Mouse (Mus musculus) frontal cortex, postnatal 14 days (tissue): ENCODE measurements at regions not wholly inside any gene's neighbourhood (a gene's known extent, or its start where the extent isn't known, plus 50 kb on each side); places are given as distances from the start of the nearest gene placed in this dataset.

Experiments used
- DNase-seq, 2 experiments: peaks; one replicate each; pipeline ENCODE4 v3.0.0; 2022; ENCODE audit warnings: low spot score in 2 of 2

DNA sequence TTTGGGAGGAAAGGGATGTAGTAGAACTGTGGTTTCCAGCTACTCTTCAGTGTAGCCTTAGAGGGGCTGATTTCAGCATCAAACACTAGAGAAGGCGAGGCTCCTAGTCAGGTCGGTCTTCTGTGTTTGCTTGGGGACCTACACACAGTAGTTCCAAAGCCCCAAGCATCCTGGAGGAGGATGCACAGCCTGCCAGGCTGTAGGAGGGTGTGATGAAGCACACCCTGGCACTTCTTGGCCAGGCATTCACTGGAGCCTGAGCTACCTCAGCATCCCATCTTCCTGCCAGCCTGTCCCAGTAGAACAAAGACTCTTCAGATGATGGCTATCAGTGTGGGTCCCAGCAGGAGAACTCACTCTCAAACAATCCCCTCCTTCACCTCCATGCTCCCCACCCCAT lies 233.4 kb upstream of the Tbx18 start:
- no peak for DNase-seq

GRCm38 (mm10) chr9:87965103-87965780 lies 234.2 kb upstream of the Tbx18 start:
- no peak for DNase-seq

GRCm38 (mm10) chr9:87968190-87969082 lies 237.4 kb upstream of the Tbx18 start:
- no peak for DNase-seq

- no peak for DNase-seq
Measured at GRCm38 (mm10) chr9:87970586-87970985, 239.5 kb upstream of the Tbx18 start.

DNA sequence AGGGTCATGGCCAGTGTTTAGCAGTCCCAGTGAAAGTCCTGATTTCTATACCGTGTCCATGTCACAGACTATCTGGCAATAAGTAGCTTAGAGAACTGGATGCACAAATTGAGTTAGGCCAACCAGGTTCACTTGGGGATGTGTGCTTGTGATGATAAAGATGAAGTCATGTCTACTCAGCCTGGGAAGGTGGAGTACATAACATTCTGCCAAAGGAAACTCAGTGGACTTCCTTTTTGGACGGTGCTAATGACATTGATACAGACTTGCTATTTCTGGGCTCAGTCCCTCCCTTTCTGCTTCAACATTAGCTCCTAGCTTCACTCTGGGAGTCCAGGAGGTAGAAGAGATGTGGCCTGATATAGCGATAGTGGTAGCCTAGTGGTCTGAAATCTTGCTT lies 240.7 kb upstream of the Tbx18 start:
- DNase-seq = no peak

GRCm38 (mm10) chr9:87973531-87973930 lies 242.5 kb upstream of the Tbx18 start:
- DNase-seq = no peak

- DNase-seq = no peak
Measured at GRCm38 (mm10) chr9:87984910-87985309, 253.8 kb upstream of the Tbx18 start.

DNA sequence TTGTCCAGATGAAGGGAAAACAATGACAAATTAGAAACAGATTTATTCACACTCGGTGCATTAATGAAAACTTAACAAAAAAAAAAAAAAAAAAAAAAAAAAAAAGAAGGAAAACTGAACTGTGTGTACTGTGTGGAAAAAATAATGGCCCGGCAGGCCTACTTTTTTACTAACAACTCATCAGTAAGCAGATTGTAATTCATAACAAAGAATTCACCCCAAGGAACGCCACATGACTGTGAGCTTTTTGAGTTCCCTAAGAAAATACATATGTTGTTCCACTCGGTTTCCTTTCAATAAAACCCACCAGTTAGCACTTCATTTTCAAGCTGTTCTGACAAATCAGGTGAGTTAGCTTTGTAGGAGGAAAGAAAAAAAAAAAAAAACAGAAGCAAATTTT lies 254.4 kb upstream of the Tbx18 start:
- no peak for DNase-seq

DNA sequence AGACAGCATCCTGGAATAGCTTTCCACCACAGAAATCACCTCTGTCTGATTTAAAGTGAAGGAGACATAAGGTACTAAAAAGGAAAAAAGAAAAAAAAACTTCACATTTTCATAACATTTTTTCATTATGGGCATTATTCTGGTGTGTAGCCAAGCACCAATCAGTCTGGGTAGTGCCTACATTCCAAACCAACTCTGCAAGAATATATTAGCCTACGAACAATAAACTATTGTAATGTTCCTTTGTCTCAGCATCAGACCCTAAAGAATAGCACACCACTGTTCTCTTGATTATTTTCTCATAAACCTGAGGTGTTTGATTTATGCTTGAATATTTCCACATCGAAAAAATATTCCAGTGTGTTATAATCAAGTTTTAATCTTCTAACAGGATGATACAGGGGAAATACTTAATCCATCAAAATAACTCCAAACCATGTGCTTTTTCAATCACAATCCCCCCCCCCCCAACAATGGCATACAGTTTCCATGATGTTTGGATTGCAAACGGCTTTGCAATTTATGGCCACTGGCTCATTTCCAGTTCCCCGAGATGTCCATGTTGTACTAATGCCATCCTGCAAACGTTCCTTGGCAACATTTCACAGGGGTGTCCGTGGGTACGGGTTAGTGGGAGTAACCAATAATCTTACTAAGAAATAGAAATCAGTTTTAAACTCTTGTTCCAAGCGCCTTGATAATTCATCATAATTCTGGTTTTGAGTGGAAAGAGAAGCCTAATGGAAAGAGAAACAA lies 275.1 kb upstream of the Tbx18 start:
- DNase-seq = no peak

DNA sequence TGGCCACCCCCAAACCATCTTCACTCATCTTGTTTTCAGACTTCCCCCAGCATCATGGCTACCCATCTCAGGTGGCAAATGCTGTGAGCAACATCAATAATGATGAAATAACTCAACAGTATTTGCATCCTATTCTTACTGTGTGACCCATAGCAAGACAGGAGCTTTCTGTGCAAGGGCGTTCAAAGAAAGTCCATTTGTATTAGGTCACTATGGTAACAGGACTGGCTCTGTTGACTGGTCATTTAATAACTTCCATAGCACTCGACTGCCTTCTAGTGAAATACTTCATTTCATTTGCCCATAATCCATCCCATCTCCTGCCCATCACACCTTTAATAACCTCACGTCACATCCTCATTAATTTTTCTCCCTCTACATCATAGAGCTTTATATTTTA lies 292.7 kb upstream of the Tbx18 start:
- DNase-seq = no peak

DNA sequence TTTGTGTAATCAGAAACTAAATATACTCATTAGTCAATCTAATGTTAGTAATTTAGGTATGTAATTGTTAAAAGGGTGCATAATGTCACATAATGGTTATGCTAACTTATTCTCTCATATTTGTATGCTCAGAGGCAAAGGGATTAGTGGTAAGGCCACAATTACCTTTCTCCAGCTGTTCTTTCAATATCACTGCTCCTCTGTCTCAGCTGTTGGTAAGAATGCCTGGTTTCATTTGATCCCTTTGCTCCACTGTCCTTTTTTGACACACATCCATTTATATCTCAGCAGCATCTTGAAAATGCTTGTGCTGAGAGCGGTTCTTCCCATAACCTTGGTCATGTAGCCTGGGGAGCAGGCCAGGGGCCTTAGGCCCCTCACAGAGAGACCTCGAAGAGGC lies 294.9 kb upstream of the Tbx18 start:
- no peak for DNase-seq

GRCm38 (mm10) chr9:88030509-88031148 lies 296.4 kb upstream of the Nt5e start:
- no peak for DNase-seq

GRCm38 (mm10) chr9:88037560-88037959 lies 289.4 kb upstream of the Nt5e start:
- DNase-seq = no peak

DNA sequence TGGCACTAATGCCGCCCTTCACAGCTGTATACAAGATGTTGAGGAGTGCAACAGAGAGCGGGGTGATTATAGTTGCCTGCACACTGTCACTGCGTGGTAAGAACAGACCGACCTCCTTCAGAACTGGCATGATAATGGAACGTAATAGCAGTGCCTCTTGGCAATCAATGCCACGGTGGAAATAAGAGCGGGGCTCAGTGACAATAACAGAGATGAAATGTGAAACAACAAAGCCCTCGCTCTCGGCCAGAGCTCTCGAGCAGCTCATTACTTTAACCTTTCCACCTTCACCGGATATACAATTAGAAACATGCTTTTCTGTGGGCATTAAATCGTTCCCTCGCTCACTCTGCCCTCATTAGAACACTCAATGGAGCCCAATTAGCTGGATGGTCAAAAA lies 277.7 kb upstream of the Nt5e start:
- no peak for DNase-seq

DNA sequence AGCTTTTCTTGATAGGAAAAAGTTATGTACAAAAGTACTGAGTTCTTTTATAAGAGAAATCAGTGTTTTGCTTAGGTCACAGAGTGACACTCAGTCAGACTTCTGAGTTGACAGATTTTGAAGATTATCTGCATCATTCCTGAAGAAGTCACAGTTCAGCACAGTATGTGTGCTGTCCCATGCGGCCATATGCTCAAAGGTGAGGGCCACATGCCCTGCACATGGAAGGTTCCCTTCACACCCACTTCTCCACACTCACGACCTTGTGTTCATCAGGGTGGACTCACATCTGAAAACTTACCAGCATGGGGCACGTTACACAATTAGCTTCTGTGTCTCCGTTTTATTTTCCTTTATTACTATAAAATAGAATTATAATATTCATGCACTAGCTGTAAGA lies 277.2 kb upstream of the Nt5e start:
- no peak for DNase-seq

DNA sequence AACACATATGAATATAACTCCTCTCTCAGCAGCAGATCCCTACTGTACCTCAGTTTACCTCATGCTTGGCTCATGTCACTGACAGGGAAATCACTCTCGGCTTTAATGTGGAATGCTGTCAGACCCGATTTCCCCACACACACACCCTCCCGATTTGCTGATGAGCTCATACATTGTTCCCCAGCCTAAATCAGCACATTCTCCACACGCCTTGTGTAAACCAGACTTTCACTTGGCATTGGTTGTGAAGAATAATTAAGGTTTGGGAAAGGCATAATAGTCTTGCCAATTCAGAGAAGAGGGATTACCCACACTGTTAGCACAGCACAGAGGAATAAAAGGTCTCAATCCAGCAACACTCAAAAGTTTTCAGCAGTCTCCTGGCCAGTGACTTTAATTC lies 268.4 kb upstream of the Nt5e start:
- DNase-seq = no peak

DNA sequence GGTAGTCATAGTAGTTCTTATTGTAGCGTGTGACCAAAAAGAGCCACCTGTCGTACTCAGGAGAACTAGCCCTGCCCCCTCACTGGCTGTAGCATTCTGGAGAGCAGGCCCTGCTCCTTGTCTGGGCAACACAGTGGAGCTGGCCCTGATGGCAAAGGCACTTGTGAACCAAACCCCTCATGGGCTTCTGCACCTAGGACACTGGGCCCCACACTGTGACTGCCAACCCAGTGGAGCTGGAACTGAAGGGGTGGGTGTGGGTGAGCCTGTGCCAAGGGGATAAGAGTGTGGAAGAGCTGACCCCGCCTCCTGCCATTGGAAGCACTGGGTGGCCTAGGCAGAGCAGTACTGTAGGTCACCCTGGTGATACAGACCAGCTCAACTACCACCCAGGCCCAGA lies 268.0 kb upstream of the Nt5e start:
- no peak for DNase-seq

- DNase-seq = no peak
Measured at GRCm38 (mm10) chr9:88063973-88064676, 262.9 kb upstream of the Nt5e start.

- DNase-seq = no peak
Measured at GRCm38 (mm10) chr9:88065057-88065456, 261.9 kb upstream of the Nt5e start.

- DNase-seq = no peak
Measured at GRCm38 (mm10) chr9:88065777-88066176, 261.2 kb upstream of the Nt5e start.

DNA sequence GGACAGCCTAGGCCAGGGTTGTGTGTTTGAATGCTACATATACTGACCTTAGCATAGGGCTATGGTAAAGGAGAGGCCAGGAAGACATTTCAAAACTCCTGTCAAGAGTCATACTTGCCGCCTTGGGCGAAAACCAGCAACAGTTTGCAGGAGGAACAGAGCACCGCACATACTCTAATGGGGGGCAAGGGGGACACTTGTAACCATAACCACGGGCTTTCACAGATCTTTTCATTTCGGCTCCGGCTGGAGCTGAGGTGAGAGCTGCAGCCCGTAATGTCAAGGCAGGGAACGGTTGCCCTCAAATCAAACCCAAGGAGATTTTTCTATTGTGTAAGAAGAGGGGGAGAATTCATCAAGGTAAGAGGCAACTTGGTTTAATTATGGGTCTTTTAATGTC lies 258.7 kb upstream of the Nt5e start:
- DNase-seq = no peak
